Mouse (Mus musculus) heart, postnatal 10 days (tissue): ENCODE measurements around the gene Krcc1. TPM values are rescaled to one million over a fixed set of nuclear protein-coding genes. Genes with fewer than 3 reads are reported as not detected.
"Not testable (repeated sequence)": the region's sequence is repeated elsewhere in the genome, so short reads cannot be mapped to it uniquely, and the experiment has no call there.

Experiments
- DNase-seq, 2 experiments: peaks; one replicate each; pipeline ENCODE4 v3.0.0; 2021
- intact Hi-C: fragments of 180-260 bp; cut with DNase I; formaldehyde crosslinking; loops from one replicate; pipeline ENCODE4 v1.15.1; 2025
- microRNA-seq, 2 experiments: library from miRNA; unstranded; fragments of <30 nt; microRNA quantifications; one replicate each; pipeline ENCODE4 v1.2.0; 2022
- total RNA-seq, 2 experiments: library from RNA; stranded (reverse); gene quantifications; 2 replicates each; pipeline ENCODE4 v1.2.3; 2021

Krcc1 gene
- total RNA-seq, 2 experiments from 2014 or later = 51.0 to 55.9 TPM

DNA sequence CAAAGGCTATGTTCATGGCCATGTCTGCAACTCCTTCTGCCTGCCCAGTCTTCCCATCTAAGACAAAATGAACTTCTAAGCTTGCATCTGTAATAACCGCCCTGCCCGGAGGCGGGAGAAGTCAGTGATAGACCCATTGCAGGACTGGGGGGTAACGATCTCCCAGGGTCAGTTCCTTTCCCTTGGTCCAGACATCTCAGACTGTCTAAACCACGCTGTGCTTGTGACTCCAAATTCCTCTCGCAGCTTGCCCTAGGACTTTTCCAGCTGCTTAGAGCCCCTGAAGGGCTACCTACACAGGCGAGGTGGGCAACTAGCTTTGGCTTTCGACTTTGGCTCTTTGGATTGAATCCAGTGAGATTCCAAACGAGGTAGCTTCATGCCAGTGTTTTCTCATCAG is 53.3 kb downstream of the Krcc1 start:
- no peak for DNase-seq
- intact Hi-C loops = no loop called here

DNA sequence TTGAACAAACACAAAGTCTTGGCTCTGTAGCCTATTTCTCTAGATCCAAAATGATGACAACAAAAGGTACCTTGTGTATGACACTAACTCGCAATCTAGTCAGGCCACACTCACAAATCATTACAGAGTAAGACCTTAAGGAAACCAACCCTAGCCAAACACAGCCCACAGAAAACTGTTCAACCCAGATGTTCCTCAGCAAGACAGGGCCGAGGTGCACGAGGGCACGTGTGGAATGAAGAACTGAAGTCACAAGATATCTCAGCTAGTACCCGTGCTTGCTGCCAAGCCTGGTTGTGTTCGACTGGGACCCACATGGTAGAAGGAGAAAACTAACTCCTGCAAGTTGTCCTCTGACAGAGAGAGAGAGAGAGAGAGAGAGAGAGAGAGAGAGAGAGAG is 58.4 kb downstream of the Krcc1 start:
- DNase-seq = no peak

DNA sequence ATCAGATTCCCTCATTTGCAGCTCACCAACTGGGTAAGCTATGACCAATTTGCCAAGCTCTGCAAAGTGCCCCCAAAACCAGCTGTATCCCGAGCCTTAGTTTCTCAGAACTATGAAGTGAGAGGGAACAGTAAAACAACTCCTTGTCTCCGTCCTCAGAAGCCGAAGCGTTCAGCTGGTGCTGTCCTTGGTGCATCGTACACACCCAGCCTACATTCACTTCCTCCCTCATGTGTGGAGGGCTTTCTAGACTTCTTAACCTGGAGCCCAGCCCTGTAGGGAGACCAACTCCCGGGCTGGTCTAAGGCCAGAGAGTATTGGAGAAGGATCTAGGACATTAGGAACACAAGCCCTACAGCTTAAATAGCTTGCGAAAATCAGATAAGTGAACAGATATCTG is 59.0 kb downstream of the Krcc1 start:
- DNase-seq = no peak
- intact Hi-C loops = no loop called here

More for the DNA sequence above, 58.4 kb downstream of the Krcc1 start:
- intact Hi-C loops = no loop called here

DNA sequence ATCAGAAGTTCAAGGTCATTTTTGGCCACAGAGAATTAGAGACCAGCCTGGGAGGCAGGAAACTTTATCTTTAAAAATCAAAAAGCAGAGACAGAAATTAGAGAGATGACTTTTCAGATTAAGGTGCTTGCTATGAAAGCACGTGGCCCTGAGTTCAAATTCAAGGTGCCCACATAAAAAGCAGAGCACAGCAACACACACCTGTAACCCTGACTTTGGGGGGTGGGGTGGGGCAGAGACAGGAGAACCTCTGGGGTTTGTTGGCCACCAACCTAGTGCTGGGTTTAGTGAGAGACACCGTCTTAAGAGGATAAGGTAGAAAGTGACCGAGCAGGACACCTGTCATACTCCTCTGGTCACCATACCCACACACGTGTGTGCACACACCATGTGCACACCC is 60.0 kb downstream of the Krcc1 start:
- DNase-seq, intact Hi-C loops: not testable (repeated sequence)

DNA sequence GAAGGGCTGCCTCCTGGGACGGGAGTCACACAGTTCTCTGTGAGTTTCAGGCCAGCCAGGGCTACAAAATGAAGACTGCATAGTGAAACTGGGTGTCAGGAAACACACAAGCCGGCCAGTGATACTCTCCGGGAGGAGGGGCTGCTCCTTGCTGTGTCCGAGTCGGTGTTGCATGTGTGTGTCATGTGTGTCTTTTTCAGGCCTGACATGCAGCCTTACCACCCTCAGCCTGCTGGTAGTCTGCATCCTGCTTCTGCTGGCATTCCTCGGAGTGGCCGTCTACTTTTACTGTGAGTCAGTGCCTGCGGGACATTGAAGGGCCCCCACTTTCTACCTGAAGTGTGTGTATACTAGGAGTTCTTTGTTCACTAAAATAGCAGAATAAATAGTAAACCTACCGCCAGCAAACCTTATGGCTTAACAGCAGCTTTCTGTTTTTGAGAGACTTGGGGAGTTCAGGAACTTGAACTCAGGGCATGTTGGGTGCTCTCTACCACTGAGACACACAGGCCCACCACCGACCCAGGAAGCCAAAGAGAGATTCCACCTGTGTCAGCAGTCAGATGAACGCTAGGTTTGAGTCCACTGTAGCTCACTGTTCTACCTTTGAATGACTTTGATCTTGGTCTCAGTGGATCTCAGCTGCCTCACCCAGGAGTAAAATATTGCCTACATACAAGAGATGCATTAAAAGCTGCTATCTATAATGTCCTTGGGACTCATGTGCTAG is 60.9 kb downstream of the Krcc1 start:
- intact Hi-C loops = no loop called here
- no peak for DNase-seq

- no peak for DNase-seq
- intact Hi-C loops = no loop called here
These were observed 61.6 kb downstream of the Krcc1 start for GRCm38 (mm10) chr6:71333031-71333430.

GRCm38 (mm10) chr6:71333578-71334273 is 62.2 kb downstream of the Krcc1 start:
- DNase-seq = no peak
- intact Hi-C loops = no loop called here

Small RNA genes lying within 50 kb of the gene (microRNA-seq; reads per million reads assigned to microRNA genes)
- gene Mir8112 = 23.2 to 52.1 reads per million in 2 experiments

Other genes with a start within 250 kb of the Krcc1 start
- 1 to 10 TPM; 6.8 to 8.1 TPM for gene Thnsl2, start 127.2 kb upstream of the Krcc1 start, total RNA-seq
- not detected for gene Fabp1, start 71.8 kb upstream of the Krcc1 start, total RNA-seq
- gene Smyd1, start 50.6 kb downstream of the Krcc1 start, total RNA-seq = 100 to 1,000 TPM; 361 to 384 TPM
- under 1 TPM; 0.74 to 0.79 TPM for gene Cd8b1, start 51.1 kb downstream of the Krcc1 start, total RNA-seq
- 1 to 10 TPM in 1 of 2 experiments, under 1 TPM in 1; 0.60 to 2.6 TPM for gene Cd8a, start 101.8 kb downstream of the Krcc1 start, total RNA-seq
- gene Rmnd5a, start 169.0 kb downstream of the Krcc1 start, total RNA-seq = 10 to 100 TPM; 58.0 to 64.8 TPM
- 10 to 100 TPM; 30.1 to 32.7 TPM for gene Rnf103, start 222.2 kb downstream of the Krcc1 start, total RNA-seq